Mouse (Mus musculus) spleen, adult 2 months (tissue): ENCODE measurements at regions not wholly inside any gene's neighbourhood (a gene's known extent, or its start where the extent isn't known, plus 50 kb on each side); places are given as distances from the start of the nearest gene placed in this dataset.

Source experiments
- DNase-seq, 2 experiments: peaks; one replicate each; pipeline versions ENCODE4 v3.0.0 to v3.0.0-alpha.2; 2012 to 2021; ENCODE audit warnings: low spot score in 2 of 2, low read depth in 1 of 2
- H3K27ac ChIP-seq: fragments of 200-500 bp; 2 replicates; pipeline ENCODE4 v1.5.1; 2012; ENCODE audit warnings: low read length, inconsistent platforms; ENCODE audit not compliant: insufficient read depth
- H3K27me3 ChIP-seq: fragments of 200-500 bp; 2 replicates; pipeline ENCODE4 v1.6.1; 2012; ENCODE audit warnings: mild to moderate bottlenecking, moderate library complexity, low read length, inconsistent platforms; ENCODE audit not compliant: control insufficient read depth, insufficient read depth
- H3K36me3 ChIP-seq: fragments of 200-500 bp; 2 replicates; pipeline ENCODE4 v1.6.1; 2012; ENCODE audit warnings: mild to moderate bottlenecking, low read length, inconsistent platforms; ENCODE audit not compliant: control insufficient read depth, insufficient read depth
- H3K4me1 ChIP-seq: fragments of 200-500 bp; 2 replicates; pipeline ENCODE4 v1.6.1; 2011; ENCODE audit warnings: inconsistent platforms; ENCODE audit not compliant: control insufficient read depth, insufficient read depth, insufficient read length
- H3K4me3 ChIP-seq: fragments of 200-500 bp; 2 replicates; pipeline ENCODE4 v1.5.1; 2011; ENCODE audit warnings: mild to moderate bottlenecking, inconsistent platforms; ENCODE audit not compliant: insufficient read depth, insufficient read length; ENCODE audit errors: extremely low read depth
- CTCF ChIP-seq: fragments of 200-500 bp; IDR thresholded peaks from 2 replicates; pipeline ENCODE4 v1.5.1; 2011; ENCODE audit warnings: mild to moderate bottlenecking, inconsistent platforms; ENCODE audit not compliant: insufficient read depth, insufficient read length, insufficient replicate concordance; ENCODE audit errors: extremely low read depth
- POLR2A ChIP-seq: fragments of 200-500 bp; IDR thresholded peaks from 2 replicates; pipeline ENCODE4 v1.6.1; 2011; ENCODE audit warnings: low read depth, low read length, inconsistent platforms
- WGBS: fragments of 180-500 bp; shearing (Covaris S2); methylation state at CpG from one replicate; pipeline ENCODE4 v1.1.7; 2018; 5-methylcytosine and 5-hydroxymethylcytosine counted together

DNA sequence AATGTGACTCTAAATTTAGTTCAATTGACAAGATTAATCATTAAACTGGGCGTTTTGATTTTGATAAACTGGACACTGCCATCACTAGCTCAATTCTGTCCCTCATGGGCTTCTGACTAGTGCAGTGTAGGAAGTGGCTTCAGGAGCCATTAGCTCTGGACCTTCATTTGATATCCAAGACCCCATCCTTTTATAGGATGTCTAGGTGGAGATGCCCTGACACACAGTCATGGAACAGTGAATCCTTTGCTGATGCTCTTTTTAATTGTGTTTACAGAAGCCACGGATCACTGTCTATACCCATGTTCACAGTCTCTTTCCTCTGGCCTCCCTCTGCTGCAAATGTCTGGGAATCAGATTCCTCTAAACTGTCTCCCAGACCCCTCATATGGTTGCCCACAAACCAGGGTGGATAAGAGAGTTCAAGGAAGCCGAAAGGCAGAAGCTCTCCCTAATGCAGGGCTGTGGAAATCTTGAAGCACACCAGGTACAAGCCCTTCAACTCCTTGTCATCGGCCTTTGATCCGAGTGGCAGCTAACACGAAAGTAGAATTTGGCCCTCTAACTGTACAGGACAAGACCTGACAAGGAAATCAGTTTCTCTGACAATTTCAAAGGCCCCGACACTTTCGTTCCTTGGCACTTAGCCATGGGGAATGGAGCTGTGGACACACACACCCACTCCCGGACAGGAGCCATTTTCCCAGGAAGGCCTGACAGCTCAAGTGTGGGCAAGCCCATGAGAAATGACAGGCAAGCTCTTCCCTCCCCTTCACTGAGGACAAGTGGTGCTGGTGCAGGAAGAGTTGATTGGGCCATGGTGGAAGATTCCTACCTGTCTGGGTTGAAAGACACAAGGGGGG, 135.2 kb upstream of the Parp11 start:
- H3K4me1 ChIP-seq = no peaks in the 10 kb centered on the region
- no peak overlapping the region for H3K27ac ChIP-seq
- H3K36me3 ChIP-seq = no peaks in the 10 kb centered on the region
- TF ChIP-seq POLR2A = no peak
- no peak for TF ChIP-seq CTCF
- H3K4me3 ChIP-seq = no peak overlapping the region
- no peak for DNase-seq
- WGBS = 90% methylated on average over 9 of the region's 9 CpGs
- H3K27me3 ChIP-seq = no peaks in the 10 kb centered on the region

DNA sequence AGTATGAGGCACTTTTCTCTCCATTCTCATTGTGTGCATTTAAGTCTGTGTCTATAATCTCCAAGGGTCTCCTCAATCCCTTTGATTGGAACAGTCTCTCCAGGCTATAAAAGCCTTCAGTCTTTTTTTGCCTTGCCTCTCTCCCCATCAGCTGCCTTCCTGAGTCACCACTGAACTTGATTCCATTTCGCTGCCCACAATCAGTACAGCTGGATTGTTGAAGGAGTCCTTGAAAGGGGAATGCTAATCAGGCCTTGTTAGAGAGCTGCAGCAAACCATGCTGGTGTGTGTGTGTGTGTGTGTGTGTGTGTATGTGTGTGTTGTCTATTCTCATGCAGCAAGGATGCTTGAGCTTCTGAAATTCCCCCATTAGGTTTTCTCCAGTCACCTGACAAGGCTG, 129.3 kb upstream of the Parp11 start:
- no peaks in the 10 kb centered on the region for H3K36me3 ChIP-seq
- no peaks in the 10 kb centered on the region for H3K27me3 ChIP-seq
- no peak for TF ChIP-seq POLR2A
- no peak for TF ChIP-seq CTCF
- H3K4me1 ChIP-seq = no peaks in the 10 kb centered on the region
- DNase-seq = no peak
- H3K27ac ChIP-seq = no peak overlapping the region
- H3K4me3 ChIP-seq = no peak overlapping the region
- WGBS = 85% methylated on average over 1 of the region's 1 CpGs

DNA sequence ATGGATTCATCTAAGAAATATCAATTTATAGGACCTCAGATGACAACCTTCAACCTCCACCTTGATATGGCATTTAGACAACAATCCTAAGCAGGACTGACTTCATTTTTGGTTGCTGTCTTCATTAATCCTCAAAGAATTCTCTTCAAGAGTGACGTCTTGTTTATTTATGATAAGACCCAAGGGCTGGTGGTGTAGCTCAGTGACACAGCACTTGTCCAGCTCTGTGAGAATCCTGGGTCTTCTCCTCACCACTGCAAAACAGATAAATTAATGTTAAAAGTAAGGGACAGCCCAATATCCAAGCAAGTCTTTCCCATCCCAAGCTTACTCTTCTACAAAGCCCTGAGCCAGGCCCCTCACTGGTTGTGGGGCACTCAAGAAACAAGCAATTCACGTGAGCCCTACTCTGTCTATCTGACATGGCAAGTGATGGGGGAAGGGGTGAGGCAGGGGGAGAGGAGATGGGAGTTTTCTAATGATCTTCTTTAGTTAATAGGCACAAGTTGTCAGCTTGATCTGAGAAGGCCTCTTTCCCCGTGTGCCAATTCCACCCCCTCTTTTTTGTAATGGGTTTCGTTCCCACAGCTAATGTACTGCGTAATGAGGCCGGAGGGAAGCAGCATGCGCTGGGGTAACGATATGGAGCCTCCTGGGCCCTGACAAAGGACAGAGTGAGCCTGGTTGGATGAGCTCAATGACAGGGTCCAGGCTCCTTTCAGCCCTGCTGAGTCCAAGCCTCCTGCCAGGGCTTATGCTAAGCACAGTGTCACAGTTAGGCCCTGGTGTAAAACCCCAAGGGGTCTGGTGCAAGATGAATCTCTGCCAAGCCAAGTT, 127.7 kb upstream of the Parp11 start:
- TF ChIP-seq POLR2A (no peak), CTCF (no peak)
- Histone ChIP-seq H3K36me3 (no peaks in the 10 kb centered on the region), H3K27ac (no peak overlapping the region), H3K4me1 (no peaks in the 10 kb centered on the region), H3K4me3 (no peak overlapping the region), H3K27me3 (no peaks in the 10 kb centered on the region)
- no peak for DNase-seq
- WGBS = 92% methylated on average over 8 of the region's 8 CpGs

DNA sequence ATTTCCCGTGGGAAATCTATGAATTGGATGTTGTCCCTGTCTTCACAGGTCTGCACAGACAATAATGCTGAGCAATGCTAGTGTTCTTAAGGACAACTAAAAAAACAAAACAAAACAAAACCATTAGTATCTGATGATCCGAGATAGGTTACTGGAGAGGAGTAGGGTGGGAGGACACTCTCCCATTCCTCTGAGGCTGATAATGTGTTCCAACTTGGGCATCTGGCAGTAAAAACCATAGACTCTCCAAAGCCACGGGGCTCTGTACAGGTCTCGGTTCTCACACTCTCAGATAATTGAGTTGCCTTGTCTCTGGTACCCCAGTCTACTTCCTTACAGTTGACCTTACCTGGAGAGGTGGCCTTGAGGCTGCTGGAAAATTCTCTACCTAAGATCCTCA, 126.0 kb upstream of the Parp11 start:
- H3K4me3 ChIP-seq = no peak overlapping the region
- H3K27ac ChIP-seq = no peak overlapping the region

DNA sequence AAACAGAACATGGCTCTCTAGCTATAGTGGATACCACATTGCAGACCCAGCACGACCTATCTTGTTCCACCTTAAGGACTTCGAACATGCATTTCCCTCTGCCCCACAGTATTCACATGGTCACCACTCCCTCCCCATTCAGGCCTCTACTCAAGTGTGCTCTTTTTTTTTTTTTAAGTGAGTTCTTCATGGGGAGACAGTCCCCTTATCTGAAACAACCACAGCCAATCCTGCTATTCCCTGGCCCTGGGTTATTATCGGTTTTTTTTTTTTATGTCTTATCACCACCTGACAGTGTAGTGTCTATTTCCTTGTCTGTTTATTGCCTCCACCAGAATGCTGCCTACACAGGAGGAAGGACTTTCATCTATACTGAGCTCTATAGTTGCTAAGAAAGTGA, 125.6 kb upstream of the Parp11 start:
- WGBS = 71% methylated on average over 3 of the region's 3 CpGs

More for the DNA sequence above, 126.0 kb upstream of the Parp11 start:
- 85% methylated on average over 4 of the region's 4 CpGs for WGBS
- no peaks in the 10 kb centered on the region for H3K36me3 ChIP-seq
- H3K27me3 ChIP-seq = no peaks in the 10 kb centered on the region
- no peak for DNase-seq
- H3K4me1 ChIP-seq = no peaks in the 10 kb centered on the region
- TF ChIP-seq POLR2A (no peak), CTCF (no peak)

DNA sequence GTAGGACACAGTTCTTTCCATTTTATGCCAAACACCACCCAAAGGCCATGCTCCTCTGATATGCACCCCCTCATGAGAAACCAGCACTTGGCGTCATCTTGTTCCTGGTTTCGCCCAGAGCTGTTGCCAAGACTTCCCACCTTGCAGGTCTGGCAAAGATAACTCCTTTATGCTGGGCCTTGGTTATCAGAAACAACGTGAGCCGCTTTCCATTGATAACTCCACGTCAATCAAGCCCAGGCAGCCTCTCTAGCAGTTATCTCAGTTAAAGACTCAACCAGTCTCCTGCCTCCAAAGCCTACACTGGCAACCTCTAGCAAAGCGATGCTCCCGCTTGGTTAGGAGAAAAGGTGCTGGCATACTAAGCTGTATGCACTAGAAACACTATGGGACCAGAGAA, 124.2 kb upstream of the Parp11 start:
- Histone ChIP-seq H3K36me3 (no peaks in the 10 kb centered on the region), H3K27me3 (no peaks in the 10 kb centered on the region), H3K27ac (no peak overlapping the region), H3K4me3 (no peak overlapping the region), H3K4me1 (no peaks in the 10 kb centered on the region)
- no peak for TF ChIP-seq POLR2A
- no peak for TF ChIP-seq CTCF
- 82% methylated on average over 7 of the region's 7 CpGs for WGBS
- no peak for DNase-seq

More for the DNA sequence above, 125.6 kb upstream of the Parp11 start:
- Histone ChIP-seq H3K4me3 (no peak overlapping the region), H3K4me1 (no peaks in the 10 kb centered on the region), H3K36me3 (no peaks in the 10 kb centered on the region), H3K27ac (no peak overlapping the region), H3K27me3 (no peaks in the 10 kb centered on the region)
- DNase-seq = no peak
- no peak for TF ChIP-seq POLR2A
- TF ChIP-seq CTCF = no peak
